Mouse (Mus musculus): ENCODE results near the gene Hic1.

Hic1 gene

GRCm38 (mm10) chr11:75169405-75170080 is at the start of gene Hic1:
Hic1 (minus strand) TSS chr11:75169519.
- no peak for DNase-seq (ENCODE audit: low spot score)

DNA sequence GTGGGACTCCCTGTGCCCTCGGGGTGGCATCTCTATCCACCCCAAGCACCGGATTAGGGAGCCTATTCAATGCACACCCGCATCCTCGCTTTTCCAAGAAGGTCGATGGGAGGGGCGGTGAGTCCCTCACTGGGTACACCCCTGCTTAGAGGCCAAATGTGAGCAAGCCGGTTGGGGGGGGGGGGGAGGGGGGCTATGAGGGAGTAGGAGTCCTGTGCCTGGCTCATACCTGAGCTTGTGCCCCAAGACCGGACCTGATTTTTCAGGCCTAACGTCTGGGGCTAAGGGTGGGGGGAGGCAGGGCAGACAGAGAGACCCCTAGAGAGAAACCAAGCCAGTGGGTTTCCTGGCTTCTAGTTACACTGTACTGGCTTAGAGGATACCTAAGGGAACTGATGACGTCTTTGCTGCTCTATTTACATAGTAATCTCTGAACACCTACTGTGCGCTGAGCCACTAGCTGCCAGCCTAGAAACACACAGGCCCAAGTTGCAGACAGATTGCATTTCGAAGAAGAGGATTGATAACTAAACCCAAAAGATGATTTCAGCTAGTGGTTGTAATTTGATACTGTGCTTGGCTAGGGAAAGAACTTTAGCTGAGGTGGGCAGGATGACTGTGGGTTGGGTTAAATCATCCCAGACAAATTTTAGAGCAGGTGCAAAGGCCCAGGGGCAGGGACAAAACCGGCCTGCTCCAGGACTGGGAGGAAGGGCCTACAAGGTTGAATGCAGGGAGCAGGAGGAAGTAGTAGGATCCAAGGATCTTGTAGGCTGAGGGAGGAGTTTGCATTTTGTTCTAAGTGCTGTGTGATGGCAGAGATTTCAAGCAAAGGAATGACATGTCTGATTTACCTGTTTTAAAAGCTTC is 45.0 kb upstream of the Hic1 start:
- DNase-seq (ENCODE audit: low spot score) = no peak

GRCm38 (mm10) chr11:75213372-75214080 is 44.2 kb upstream of the Hic1 start:
- peak; percentile 82 for DNase-seq (ENCODE audit: low spot score)

DNA sequence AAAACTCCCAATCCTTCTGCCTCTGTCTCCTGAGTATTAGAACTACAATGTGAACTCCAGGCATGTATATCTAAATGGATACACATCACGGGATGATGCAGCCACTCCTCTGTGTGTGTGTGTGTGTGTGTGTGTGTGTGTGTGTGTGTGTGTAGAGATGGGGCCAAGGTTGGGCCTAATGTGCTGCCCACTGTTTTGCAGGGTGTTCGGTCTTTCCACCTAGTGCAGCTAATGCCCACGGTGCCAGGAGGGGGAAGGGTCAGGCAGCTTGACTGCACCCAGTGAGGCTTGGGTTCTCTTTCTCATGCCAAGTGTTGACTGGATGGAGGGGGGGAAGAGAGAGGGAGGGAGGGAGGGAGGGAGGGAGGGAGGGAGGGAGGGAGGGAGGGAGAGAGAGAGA is 43.6 kb upstream of the Hic1 start:
- DNase-seq (ENCODE audit: low spot score) = no peak

GRCm38 (mm10) chr11:75212031-75212667 is 42.8 kb upstream of the Hic1 start:
- no peak for DNase-seq (ENCODE audit: low spot score)

- no peak for DNase-seq (ENCODE audit: low spot score)
These were observed 41.4 kb upstream of the Hic1 start for GRCm38 (mm10) chr11:75210755-75211154.

- no peak for DNase-seq (ENCODE audit: low spot score)
These were observed 40.8 kb upstream of the Hic1 start for GRCm38 (mm10) chr11:75210093-75210492.

- DNase-seq (ENCODE audit: low spot score) = no peak
These were observed 40.0 kb upstream of the Hic1 start for GRCm38 (mm10) chr11:75209363-75209762.

GRCm38 (mm10) chr11:75206347-75206746 is 37.0 kb upstream of the Hic1 start:
- DNase-seq (ENCODE audit: low spot score) = peak; percentile 67

GRCm38 (mm10) chr11:75204472-75204871 is 35.2 kb upstream of the Hic1 start:
- no peak for DNase-seq (ENCODE audit: low spot score)

GRCm38 (mm10) chr11:75203926-75204325 is 34.6 kb upstream of the Hic1 start:
- DNase-seq (ENCODE audit: low spot score) = no peak

- no peak for DNase-seq (ENCODE audit: low spot score)
These were observed 32.4 kb upstream of the Hic1 start for GRCm38 (mm10) chr11:75201721-75202120.

DNA sequence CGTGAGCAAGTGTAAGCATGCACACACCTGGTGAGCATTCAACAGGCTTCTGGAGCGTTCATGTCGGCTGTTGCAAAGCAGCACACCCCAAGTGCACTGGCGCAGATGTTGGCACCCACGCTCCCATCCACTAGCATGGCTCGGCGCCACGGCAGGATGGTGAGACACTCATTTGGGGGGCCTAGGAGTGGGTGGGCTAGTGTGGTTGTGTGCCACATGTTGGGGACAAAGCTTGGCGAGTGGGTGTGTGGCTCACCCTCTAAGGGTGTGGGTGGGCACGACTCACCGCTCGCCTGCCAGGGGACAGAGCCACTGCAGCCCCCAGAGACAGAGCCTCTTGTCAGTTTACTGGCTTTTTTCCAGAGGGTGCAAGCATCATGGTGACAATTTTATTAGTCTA is 31.6 kb upstream of the Hic1 start:
- no peak for DNase-seq (ENCODE audit: low spot score)

DNA sequence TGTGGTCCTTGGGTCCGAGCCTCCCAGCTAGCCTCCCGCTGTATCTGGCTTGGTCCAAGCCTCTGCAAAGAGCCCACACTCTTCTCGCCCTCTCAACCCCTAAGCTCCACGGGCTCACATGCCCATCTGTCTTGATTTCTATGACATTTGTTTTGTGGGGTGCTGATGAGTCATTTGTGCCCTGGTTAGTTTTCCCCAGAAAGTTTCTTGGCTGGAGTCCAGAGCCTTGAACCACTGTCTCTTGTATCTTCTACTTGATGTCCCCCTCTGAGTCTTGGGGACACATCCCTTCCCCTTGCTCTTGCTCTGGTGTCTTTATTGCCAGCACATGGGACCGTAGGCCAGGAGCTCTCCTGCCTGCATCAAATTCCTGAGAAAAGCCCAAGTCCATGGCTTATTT is 30.6 kb upstream of the Hic1 start:
- DNase-seq (ENCODE audit: low spot score) = no peak

GRCm38 (mm10) chr11:75198792-75199191 is 29.5 kb upstream of the Hic1 start:
- DNase-seq (ENCODE audit: low spot score) = no peak

- no peak for DNase-seq (ENCODE audit: low spot score)
These were observed 28.6 kb upstream of the Hic1 start for GRCm38 (mm10) chr11:75197956-75198355.

GRCm38 (mm10) chr11:75196131-75196530 is 26.8 kb upstream of the Hic1 start:
- DNase-seq (ENCODE audit: low spot score) = no peak

- peak; percentile 50 for DNase-seq (ENCODE audit: low spot score)
These were observed 25.6 kb upstream of the Hic1 start for GRCm38 (mm10) chr11:75194850-75195461.

GRCm38 (mm10) chr11:75194121-75194849 is 25.0 kb upstream of the Hic1 start:
- no peak for DNase-seq (ENCODE audit: low spot score)

DNA sequence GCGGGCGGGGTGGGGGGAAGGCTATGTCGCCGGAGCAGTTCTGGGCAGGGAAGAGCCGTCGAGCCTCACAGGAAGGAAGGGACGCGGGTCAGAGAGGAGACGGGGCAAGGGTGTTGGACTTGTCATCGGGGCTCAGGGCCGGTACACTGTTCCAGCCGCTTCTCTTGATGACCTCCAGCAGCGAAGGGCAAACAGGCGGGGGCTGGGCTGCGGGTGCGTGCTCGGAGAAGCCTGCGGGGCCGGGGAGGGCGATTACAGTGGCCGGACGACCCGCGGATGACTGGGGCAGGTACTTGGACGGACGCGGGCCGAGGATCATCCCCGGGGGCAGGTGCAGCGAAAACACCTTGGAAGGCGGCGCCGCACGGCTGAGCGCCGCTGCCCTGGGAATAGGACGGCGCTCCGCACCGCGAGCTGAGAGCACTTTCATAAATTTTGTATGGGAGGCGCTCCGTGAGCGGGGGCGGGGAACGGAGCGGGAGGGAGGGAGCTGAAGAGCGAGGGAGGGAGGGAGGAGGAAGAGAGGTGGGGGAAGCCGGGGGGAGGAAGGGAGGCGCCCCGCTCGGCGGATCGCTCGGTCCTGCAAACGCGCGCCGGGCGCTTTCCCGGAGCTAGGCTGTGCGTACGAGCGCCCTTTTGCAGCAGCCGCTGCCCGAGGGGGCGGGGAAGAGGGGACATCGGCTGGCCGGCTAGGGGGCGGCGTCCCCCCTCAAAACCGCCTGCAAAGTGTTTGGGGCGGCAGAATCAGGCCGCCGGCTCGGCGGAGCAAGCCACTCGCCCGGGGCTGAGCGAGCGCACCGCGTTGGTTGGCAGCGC is 24.1 kb upstream of the Hic1 start, which contains the start of gene Rtn4rl1:
Gene Rtn4rl1, plus strand, starts transcription at position 528 of the 816 bp plus-strand sequence.
- DNase-seq (ENCODE audit: low spot score) = peak; percentile 37

All from yolk sac, embryonic 10.5 days (tissue).